ENCODE assay signal across 8 mouse cellular contexts in genomic region chr6:125090341-125091085, GRCm38 (mm10). TPM values are rescaled to one million over a fixed set of nuclear protein-coding genes. Genes with fewer than 3 reads are reported as not detected.
A peak's percentile ranks its signal among the peaks of the same experiment; 100 is the strongest.
DNase-seq lines count a peak whose midpoint lies in the region; ATAC-seq lines count a peak whose summit lies in the region.

No protein-coding gene starts in this region.

- H3K4me1 ChIP-seq in heart, embryonic 16.5 days (ENCODE audit: control insufficient read depth, insufficient read depth, low read length): peaks cover 25% of the 10 kb centered on the region
- H3K4me1 ChIP-seq in hindbrain, embryonic 11.5 days (replicated peaks; ENCODE audit: control insufficient read depth, insufficient read depth, low read length): peaks cover 16% of the 10 kb centered on the region
- peaks cover 30% of the 10 kb centered on the region for H3K4me1 ChIP-seq in midbrain, embryonic 12.5 days

- H3K4me2 ChIP-seq in heart, embryonic 16.5 days (ENCODE audit: low read depth, low read length): peak overlapping the region; percentile 65
- peak overlapping the region; percentile 36; the same call in 1 of the 2 replicates for H3K4me2 ChIP-seq in hindbrain, embryonic 11.5 days (replicated peaks; ENCODE audit: low read depth, low read length)
- peak overlapping the region; percentile 44 for H3K4me2 ChIP-seq in midbrain, embryonic 12.5 days (replicated peaks)

- peak overlapping the region; percentile 59 for H3K9ac ChIP-seq in heart, embryonic 16.5 days (ENCODE audit: low read length)
- peak overlapping the region; percentile 65; the same call in 1 of the 2 replicates for H3K9ac ChIP-seq in hindbrain, embryonic 11.5 days (ENCODE audit: low read depth, low read length)
- peak overlapping the region; percentile 52 for H3K9ac ChIP-seq in midbrain, embryonic 12.5 days (replicated peaks)

- no peak for DNase-seq in heart, postnatal 25 days (ENCODE audit: low spot score)
- peak; percentile 95 for DNase-seq in R1 (ENCODE audit: low read depth, low spot score)
- DNase-seq in hindbrain, embryonic 11.5 days (ENCODE audit: low spot score): no peak
- DNase-seq in layer of hippocampus, postnatal 25 days (ENCODE audit: extremely low spot score in 1 of 2, low spot score in 1 of 2): no peak
- DNase-seq in urinary bladder, postnatal 14 days (ENCODE audit: low spot score): no peak
- no peak for DNase-seq in B cell, adult 2 months

- 54% methylated on average over 10 of the region's 10 CpGs for WGBS in heart, embryonic 16.5 days
- WGBS in hindbrain, embryonic 11.5 days: 60% methylated on average over 10 of the region's 10 CpGs
- 54% methylated on average over 10 of the region's 10 CpGs for WGBS in midbrain, embryonic 12.5 days

- H3K27ac ChIP-seq in heart, embryonic 16.5 days (ENCODE audit: low read length): peak overlapping the region; percentile 91
- peak overlapping the region; percentile 93 for H3K27ac ChIP-seq in hindbrain, embryonic 11.5 days (ENCODE audit: low read depth, low read length)
- peak overlapping the region; percentile 98 for H3K27ac ChIP-seq in midbrain, embryonic 12.5 days (replicated peaks)

- H3K36me3 ChIP-seq in heart, embryonic 16.5 days (ENCODE audit: control insufficient read depth, insufficient read depth): no peaks in the 10 kb centered on the region
- H3K36me3 ChIP-seq in hindbrain, embryonic 11.5 days (ENCODE audit: control insufficient read depth, insufficient read depth, low read length): no peaks in the 10 kb centered on the region
- H3K36me3 ChIP-seq in midbrain, embryonic 12.5 days: no peaks in the 10 kb centered on the region

- H3K4me3 ChIP-seq in heart, embryonic 16.5 days (ENCODE audit: low read length): no peak overlapping the region
- peak overlapping the region; percentile 12; the same call in 1 of the 2 replicates for H3K4me3 ChIP-seq in hindbrain, embryonic 11.5 days (ENCODE audit: low read depth, low read length)
- H3K4me3 ChIP-seq in midbrain, embryonic 12.5 days: peak overlapping the region; percentile 21

- no peak for ATAC-seq in heart, embryonic 16.5 days (replicated peaks; ENCODE audit: extremely low read depth, insufficient read depth, low FRiP score)
- ATAC-seq in hindbrain, embryonic 11.5 days (ENCODE audit: low FRiP score): peak; percentile 20; the same call in 1 of the 2 replicates
- ATAC-seq in midbrain, embryonic 12.5 days (ENCODE audit: low FRiP score, low read depth): no peak

- H3K9me3 ChIP-seq in heart, embryonic 16.5 days (replicated peaks; ENCODE audit: control insufficient read depth, low read length): no peaks in the 10 kb centered on the region
- H3K9me3 ChIP-seq in hindbrain, embryonic 11.5 days (ENCODE audit: control insufficient read depth, low read length): no peaks in the 10 kb centered on the region
- no peaks in the 10 kb centered on the region for H3K9me3 ChIP-seq in midbrain, embryonic 12.5 days

- no peaks in the 10 kb centered on the region for H3K27me3 ChIP-seq in heart, embryonic 16.5 days (ENCODE audit: control insufficient read depth, insufficient read depth, low read length)
- no peaks in the 10 kb centered on the region for H3K27me3 ChIP-seq in hindbrain, embryonic 11.5 days (ENCODE audit: control insufficient read depth, insufficient read depth, low read length)
- H3K27me3 ChIP-seq in midbrain, embryonic 12.5 days: no peaks in the 10 kb centered on the region

- intact Hi-C loops in heart, postnatal 25 days (cut with DNase I): no loop called here

RNA-seq across cellular contexts. Expression of gene Chd4, which starts 5.3 kb away (rescaled TPM):
- 50.6 and 63.0 TPM in 2 replicates for polyA plus RNA-seq in heart, embryonic 16.5 days (2015; fragmentation: Nextera tagmentation; extraction: Ambion mirVana)
- 100 to 1,000 TPM; 111 to 116 TPM for total RNA-seq in heart, postnatal 25 days (2021)
- 105 and 130 TPM in 2 replicates for polyA plus RNA-seq in hindbrain, embryonic 11.5 days (2014; fragmentation: Nextera tagmentation; extraction: Ambion mirVana)
- 127 and 132 TPM in 2 replicates for polyA plus RNA-seq in midbrain, embryonic 12.5 days (2016; fragmentation: Nextera tagmentation; extraction: Ambion mirVana)
- total RNA-seq in layer of hippocampus, postnatal 25 days (2021): 100 to 1,000 TPM; 153 to 194 TPM

RNA-seq across cellular contexts. Expression of gene Lpar5, which starts 22.8 kb away (rescaled TPM):
- 0.55 and 1.6 TPM in 2 replicates for polyA plus RNA-seq in heart, embryonic 16.5 days (2015; fragmentation: Nextera tagmentation; extraction: Ambion mirVana)
- not detected for total RNA-seq in heart, postnatal 25 days (2021)
- polyA plus RNA-seq in hindbrain, embryonic 11.5 days (2014; fragmentation: Nextera tagmentation; extraction: Ambion mirVana): 0.21 TPM in 1 of 2 replicates, not detected in the other
- polyA plus RNA-seq in midbrain, embryonic 12.5 days (2016; fragmentation: Nextera tagmentation; extraction: Ambion mirVana): 0.16 and 0.26 TPM in 2 replicates
- total RNA-seq in layer of hippocampus, postnatal 25 days (2021): under 1 TPM; 0.35 to 0.96 TPM

RNA-seq across cellular contexts. Expression of gene Acrbp, which starts 41.0 kb away (rescaled TPM):
- 8.0 TPM in 2 replicates for polyA plus RNA-seq in heart, embryonic 16.5 days (2015; fragmentation: Nextera tagmentation; extraction: Ambion mirVana)
- 1 to 10 TPM; 2.5 to 4.1 TPM for total RNA-seq in heart, postnatal 25 days (2021)
- 10.7 and 12.2 TPM in 2 replicates for polyA plus RNA-seq in hindbrain, embryonic 11.5 days (2014; fragmentation: Nextera tagmentation; extraction: Ambion mirVana)
- 18.0 and 18.9 TPM in 2 replicates for polyA plus RNA-seq in midbrain, embryonic 12.5 days (2016; fragmentation: Nextera tagmentation; extraction: Ambion mirVana)
- total RNA-seq in layer of hippocampus, postnatal 25 days (2021): 10 to 100 TPM in 1 of 2 experiments, 1 to 10 TPM in 1; 8.2 to 12.4 TPM

RNA-seq across cellular contexts. Expression of gene Nop2, which starts 41.2 kb away (rescaled TPM):
- polyA plus RNA-seq in heart, embryonic 16.5 days (2015; fragmentation: Nextera tagmentation; extraction: Ambion mirVana): 45.0 and 45.8 TPM in 2 replicates
- total RNA-seq in heart, postnatal 25 days (2021): 10 to 100 TPM; 19.4 to 20.0 TPM
- 45.3 and 58.8 TPM in 2 replicates for polyA plus RNA-seq in hindbrain, embryonic 11.5 days (2014; fragmentation: Nextera tagmentation; extraction: Ambion mirVana)
- 54.1 and 56.4 TPM in 2 replicates for polyA plus RNA-seq in midbrain, embryonic 12.5 days (2016; fragmentation: Nextera tagmentation; extraction: Ambion mirVana)
- 10 to 100 TPM; 29.5 TPM for total RNA-seq in layer of hippocampus, postnatal 25 days (2021)

RNA-seq across cellular contexts. Expression of gene Ing4, which starts 51.0 kb away (rescaled TPM):
- 77.5 and 89.0 TPM in 2 replicates for polyA plus RNA-seq in heart, embryonic 16.5 days (2015; fragmentation: Nextera tagmentation; extraction: Ambion mirVana)
- 10 to 100 TPM; 35.0 to 35.6 TPM for total RNA-seq in heart, postnatal 25 days (2021)
- polyA plus RNA-seq in hindbrain, embryonic 11.5 days (2014; fragmentation: Nextera tagmentation; extraction: Ambion mirVana): 120 and 133 TPM in 2 replicates
- 163 and 171 TPM in 2 replicates for polyA plus RNA-seq in midbrain, embryonic 12.5 days (2016; fragmentation: Nextera tagmentation; extraction: Ambion mirVana)
- total RNA-seq in layer of hippocampus, postnatal 25 days (2021): 10 to 100 TPM; 61.4 to 61.5 TPM
